Mouse (Mus musculus) limb, embryonic 10.5 days (tissue): ENCODE measurements around the gene Ushbp1. TPM values are rescaled to one million over a fixed set of nuclear protein-coding genes. Genes with fewer than 3 reads are reported as not detected.
A peak's percentile ranks its signal among the peaks of the same experiment; 100 is the strongest.
"Not testable (repeated sequence)": the region's sequence is repeated elsewhere in the genome, so short reads cannot be mapped to it uniquely, and the experiment has no call there.

Source experiments
- DNase-seq: peaks from one replicate; pipeline ENCODE4 v3.0.0-alpha.2; 2017; ENCODE audit warnings: low spot score
- H3K27ac ChIP-seq: fragments of 300-500 bp; sonication (generic); 2 replicates; pipeline ENCODE4 v1.5.1; 2016; ENCODE audit warnings: mild to moderate bottlenecking
- H3K27me3 ChIP-seq: fragments of 300-500 bp; sonication (generic); 2 replicates; pipeline ENCODE4 v1.6.1; 2016; ENCODE audit warnings: low read depth, mild to moderate bottlenecking; ENCODE audit not compliant: poor library complexity, severe bottlenecking
- H3K36me3 ChIP-seq: fragments of 300-500 bp; sonication (generic); 2 replicates; pipeline ENCODE4 v1.6.1; 2016; ENCODE audit warnings: mild to moderate bottlenecking, moderate library complexity
- H3K4me1 ChIP-seq: fragments of 300-500 bp; sonication (generic); 2 replicates; pipeline ENCODE4 v1.6.1; 2016
- H3K4me3 ChIP-seq: fragments of 300-500 bp; sonication (generic); 2 replicates; pipeline ENCODE4 v1.5.1; 2016; ENCODE audit warnings: mild to moderate bottlenecking, moderate library complexity
- H3K9me3 ChIP-seq: fragments of 300-500 bp; sonication (generic); replicated peaks from 2 replicates; pipeline ENCODE4 v1.6.1; 2016; ENCODE audit warnings: mild to moderate bottlenecking
- WGBS: fragments of 180-500 bp; shearing (Covaris S2); methylation state at CpG from one replicate; pipeline ENCODE4 v1.1.7; 2016; 5-methylcytosine and 5-hydroxymethylcytosine counted together
- polyA plus RNA-seq: library from polyadenylated mRNA; unstranded; fragments of >200 nt; fragmentation: Nextera tagmentation; extraction: Ambion mirVana; gene quantifications from 2 replicates; pipeline ENCODE4 v1.2.1, GENCODE M21; 2016

The Ushbp1 gene
- polyA plus RNA-seq, 1 experiment from 2014 or later = 6.9 TPM

DNA sequence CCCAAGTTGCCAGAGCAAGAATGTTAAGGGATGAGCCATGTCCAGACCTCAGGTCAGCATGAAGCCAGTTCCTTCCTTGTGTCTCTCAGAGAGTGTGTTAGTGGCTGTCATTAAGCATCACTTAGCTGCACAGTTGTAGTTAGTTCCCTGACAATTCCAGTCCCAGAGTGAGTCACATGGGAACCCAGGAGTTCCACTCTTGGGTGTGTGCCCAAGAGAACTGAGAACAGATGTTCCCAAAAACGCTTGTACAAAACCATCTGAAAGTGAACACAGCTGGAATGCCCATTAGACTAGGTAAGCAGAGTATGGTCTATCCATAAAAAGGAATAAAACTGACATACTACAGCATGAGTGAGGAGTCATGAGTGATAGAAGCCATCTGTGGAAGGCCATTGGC lies 49.0 kb downstream of the Ushbp1 start:
- H3K4me1 ChIP-seq = no peaks in the 10 kb centered on the region
- peaks cover 90% of the 10 kb centered on the region for H3K36me3 ChIP-seq
- no peak for DNase-seq
- no peaks in the 10 kb centered on the region for H3K27me3 ChIP-seq
- no peak overlapping the region for H3K27ac ChIP-seq
- WGBS = 89% methylated on average over 1 of the region's 1 CpGs
- no peaks in the 10 kb centered on the region for H3K9me3 ChIP-seq
- no peak overlapping the region for H3K4me3 ChIP-seq

GRCm38 (mm10) chr8:71340625-71341024 lies 55.0 kb downstream of the Ushbp1 start:
- Histone ChIP-seq H3K9me3 (no peaks in the 10 kb centered on the region), H3K27me3 (no peaks in the 10 kb centered on the region), H3K4me3 (no peak overlapping the region), H3K27ac (no peak overlapping the region), H3K36me3 (peaks cover 59% of the 10 kb centered on the region), H3K4me1 (no peaks in the 10 kb centered on the region)
- 82% methylated on average over 5 of the region's 5 CpGs for WGBS
- peak; percentile 47 for DNase-seq

GRCm38 (mm10) chr8:71337834-71338233 lies 57.8 kb downstream of the Ushbp1 start:
- not testable (repeated sequence) for H3K9me3 ChIP-seq, DNase-seq, H3K4me1 ChIP-seq, H3K27ac ChIP-seq, H3K27me3 ChIP-seq, H3K4me3 ChIP-seq
- 97% methylated on average over 6 of the region's 6 CpGs for WGBS
- H3K36me3 ChIP-seq = peaks cover 51% of the 10 kb centered on the region

Other genes with a start within 250 kb of the Ushbp1 start
- 29.3 and 35.4 TPM in 2 replicates for gene Myo9b, start 123.1 kb downstream of the Ushbp1 start, polyA plus RNA-seq
- 69.3 and 70.7 TPM in 2 replicates for gene Haus8, start 122.9 kb downstream of the Ushbp1 start, polyA plus RNA-seq
- 92.4 and 95.0 TPM in 2 replicates for gene Use1, start 29.0 kb downstream of the Ushbp1 start, polyA plus RNA-seq
- 4.3 and 5.4 TPM in 2 replicates for gene Ocel1, start 24.5 kb downstream of the Ushbp1 start, polyA plus RNA-seq
- gene Nr2f6, start 13.8 kb downstream of the Ushbp1 start, polyA plus RNA-seq = 77.4 and 87.2 TPM in 2 replicates
- gene Babam1, start 1.1 kb upstream of the Ushbp1 start, polyA plus RNA-seq = 123 and 131 TPM in 2 replicates
- 34.2 and 38.4 TPM in 2 replicates for gene Ankle1, start 10.2 kb upstream of the Ushbp1 start, polyA plus RNA-seq
- gene Abhd8, start 67.9 kb upstream of the Ushbp1 start, polyA plus RNA-seq = 61.5 and 75.1 TPM in 2 replicates
- gene Mrpl34, start 69.2 kb upstream of the Ushbp1 start, polyA plus RNA-seq = 231 and 263 TPM in 2 replicates
- gene Dda1, start 73.4 kb upstream of the Ushbp1 start, polyA plus RNA-seq = 130 and 138 TPM in 2 replicates
- 2.7 and 3.5 TPM in 2 replicates for gene Ano8, start 90.2 kb upstream of the Ushbp1 start, polyA plus RNA-seq
- 26.8 and 28.2 TPM in 2 replicates for gene Gtpbp3, start 92.3 kb upstream of the Ushbp1 start, polyA plus RNA-seq
- gene Plvap, start 116.0 kb upstream of the Ushbp1 start, polyA plus RNA-seq = 74.6 and 77.7 TPM in 2 replicates
- gene Ccdc194, start 129.9 kb upstream of the Ushbp1 start, polyA plus RNA-seq = 0.65 and 0.78 TPM in 2 replicates
- 5.6 TPM in 2 replicates for gene Bst2, start 141.7 kb upstream of the Ushbp1 start, polyA plus RNA-seq
- gene Mvb12a, start 147.1 kb upstream of the Ushbp1 start, polyA plus RNA-seq = 76.2 and 77.5 TPM in 2 replicates
- gene Tmem221, start 163.1 kb upstream of the Ushbp1 start, polyA plus RNA-seq = 0.29 and 0.45 TPM in 2 replicates
- gene Nxnl1, start 170.8 kb upstream of the Ushbp1 start, polyA plus RNA-seq = not detected in 2 replicates
- gene Slc27a1, start 173.1 kb upstream of the Ushbp1 start, polyA plus RNA-seq = 21.3 and 28.8 TPM in 2 replicates
- gene Pgls, start 196.4 kb upstream of the Ushbp1 start, polyA plus RNA-seq = 241 and 263 TPM in 2 replicates
- 2.8 and 4.0 TPM in 2 replicates for gene Fam129c, start 201.8 kb upstream of the Ushbp1 start, polyA plus RNA-seq
- gene Colgalt1, start 215.2 kb upstream of the Ushbp1 start, polyA plus RNA-seq = 49.0 and 53.6 TPM in 2 replicates